Mouse (Mus musculus) liver, postnatal 0 days (tissue): Measurements from ENCODE around the gene Pgap2.

ENCODE experiments used
- CTCF ChIP-seq: sonication (generic); IDR thresholded peaks from 2 replicates; pipeline ENCODE4 v1.5.1; 2016; ENCODE audit warnings: antibody characterized with exemption, low read depth
- EP300 ChIP-seq: IDR thresholded peaks from 2 replicates; pipeline ENCODE4 v1.6.1; 2016; ENCODE audit warnings: antibody characterized with exemption, low read depth, mild to moderate bottlenecking

DNA sequence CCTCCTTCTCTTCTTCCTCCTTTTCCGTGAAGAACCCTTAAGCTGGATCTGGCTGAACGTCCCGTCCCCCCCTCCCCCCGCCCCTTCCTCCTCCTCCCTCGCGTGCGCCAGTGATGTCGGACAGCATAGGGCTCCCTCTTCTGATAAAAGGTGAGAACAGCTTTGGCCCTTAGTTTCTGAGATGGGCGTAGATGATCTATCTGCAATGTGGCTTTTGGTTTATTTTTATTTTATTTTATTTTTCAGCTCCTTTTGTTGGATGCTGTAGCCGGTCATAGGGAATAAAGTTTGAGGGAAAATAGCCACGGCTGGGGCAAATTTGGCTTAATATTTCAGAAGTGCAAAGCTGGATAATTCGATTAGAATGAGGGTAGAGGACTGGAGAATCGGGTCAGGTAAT, 12.3 kb downstream of the Pgap2 start:
- TF ChIP-seq CTCF (peak; percentile 71), EP300 (no peak)
